Mouse (Mus musculus) CH12.LX (cell line): ENCODE measurements around the gene Kif28.

ENCODE experiments used
- CHD2 ChIP-seq: IDR thresholded peaks from 2 replicates; pipeline ENCODE4 v1.6.1; 2011; ENCODE audit warnings: low read length, improper control_type of control experiment
- EP300 ChIP-seq: IDR thresholded peaks from 2 replicates; pipeline ENCODE4 v1.6.1; 2011; ENCODE audit warnings: low read length, improper control_type of control experiment
- GABPA ChIP-seq: IDR thresholded peaks from 2 replicates; pipeline ENCODE4 v1.6.1; 2012; ENCODE audit warnings: low read depth, low read length, improper control_type of control experiment, inconsistent platforms; ENCODE audit not compliant: insufficient replicate concordance
- KAT2A ChIP-seq: IDR thresholded peaks from 2 replicates; pipeline ENCODE4 v1.6.1; 2012; ENCODE audit warnings: low read length, improper control_type of control experiment, inconsistent platforms; ENCODE audit not compliant: insufficient replicate concordance
- POLR2A ChIP-seq: IDR thresholded peaks from 2 replicates; pipeline ENCODE4 v1.6.1; 2011; ENCODE audit warnings: low read depth, mild to moderate bottlenecking, improper control_type of control experiment, low read length
- SMC3 ChIP-seq: IDR thresholded peaks from 2 replicates; pipeline ENCODE4 v1.6.1; 2011; ENCODE audit warnings: low read depth, low read length, improper control_type of control experiment
- USF1 ChIP-seq: IDR thresholded peaks from 2 replicates; pipeline ENCODE4 v1.6.1; 2014; ENCODE audit warnings: low read depth, mild to moderate bottlenecking, inconsistent platforms, low read length, improper control_type of control experiment
- USF2 ChIP-seq: conservative IDR thresholded peaks from 2 replicates; pipeline ENCODE4 v1.6.1; 2011; ENCODE audit warnings: low read depth, low read length, improper control_type of control experiment

- TF ChIP-seq KAT2A (no peak), EP300 (no peak), SMC3 (no peak), CHD2 (no peak), USF1 (no peak), POLR2A (no peak), USF2 (no peak), GABPA (no peak)
Observed at GRCm38 (mm10) chr1:179686781-179687180, 58.3 kb downstream of the Kif28 start.
